Mouse (Mus musculus) ZHBTc4 (cell line): ENCODE measurements around the gene Ank2.

Experiments used
- DNase-seq: peaks from one replicate; pipeline ENCODE4 v3.0.0-alpha.2; 2011; ENCODE audit warnings: low read depth, low spot score

Gene Ank2

GRCm38 (mm10) chr3:127183998-127184753 lies 315.0 kb downstream of the Ank2 start:
- DNase-seq = peak; percentile 63

GRCm38 (mm10) chr3:127172697-127173096 lies 326.5 kb downstream of the Ank2 start:
- DNase-seq = no peak

GRCm38 (mm10) chr3:127170246-127170645 lies 328.9 kb downstream of the Ank2 start:
- DNase-seq = peak; percentile 42

GRCm38 (mm10) chr3:127169114-127169513 lies 330.0 kb downstream of the Ank2 start:
- no peak for DNase-seq

- DNase-seq = no peak
Measured at GRCm38 (mm10) chr3:127163749-127164148, 335.4 kb downstream of the Ank2 start.

GRCm38 (mm10) chr3:127161998-127162712 lies 337.0 kb downstream of the Ank2 start:
- DNase-seq = peak; percentile 72

- DNase-seq = peak; percentile 16
Measured at GRCm38 (mm10) chr3:127161085-127161837, 337.9 kb downstream of the Ank2 start.

- DNase-seq = no peak
Measured at GRCm38 (mm10) chr3:127157706-127158105, 341.4 kb downstream of the Ank2 start.

- DNase-seq = no peak
Measured at GRCm38 (mm10) chr3:127156080-127156479, 343.1 kb downstream of the Ank2 start.

GRCm38 (mm10) chr3:127153861-127154260 lies 345.3 kb downstream of the Ank2 start:
- DNase-seq = no peak

- no peak for DNase-seq
Measured at GRCm38 (mm10) chr3:127153443-127153842, 345.7 kb downstream of the Ank2 start.

GRCm38 (mm10) chr3:127148648-127149047 lies 350.5 kb downstream of the Ank2 start:
- DNase-seq = no peak

- DNase-seq = no peak
Measured at GRCm38 (mm10) chr3:127140590-127140989, 358.6 kb downstream of the Ank2 start.

GRCm38 (mm10) chr3:127139638-127140037 lies 359.5 kb downstream of the Ank2 start:
- no peak for DNase-seq

GRCm38 (mm10) chr3:127137508-127137907 lies 361.6 kb downstream of the Ank2 start:
- DNase-seq = no peak

- DNase-seq = no peak
Measured at GRCm38 (mm10) chr3:127134062-127134461, 365.1 kb downstream of the Ank2 start.

- no peak for DNase-seq
Measured at GRCm38 (mm10) chr3:127131048-127131447, 368.1 kb downstream of the Ank2 start.

GRCm38 (mm10) chr3:127130167-127130770 lies 368.9 kb downstream of the Ank2 start:
- no peak for DNase-seq

- DNase-seq = no peak
Measured at GRCm38 (mm10) chr3:127129750-127130149, 369.4 kb downstream of the Ank2 start.

- no peak for DNase-seq
Measured at GRCm38 (mm10) chr3:127127611-127128010, 371.5 kb downstream of the Ank2 start.

- no peak for DNase-seq
Measured at GRCm38 (mm10) chr3:127126220-127126619, 372.9 kb downstream of the Ank2 start.
